Mouse (Mus musculus) hindbrain, embryonic 13.5 days (tissue): ENCODE results near the gene Cd200r1. TPM values are rescaled to one million over a fixed set of nuclear protein-coding genes. Genes with fewer than 3 reads are reported as not detected.
"Not testable (repeated sequence)": the region's sequence is repeated elsewhere in the genome, so short reads cannot be mapped to it uniquely, and the experiment has no call there.

ENCODE experiments used
- ATAC-seq: fragments of 200-750 bp; cut with Nextera tagmentation; 2 replicates; pipeline ENCODE4 v1.8.0; 2017; ENCODE audit warnings: moderate TSS enrichment; ENCODE audit not compliant: low FRiP score
- H3K27ac ChIP-seq: fragments of 300-500 bp; sonication (generic); 2 replicates; pipeline ENCODE4 v1.5.1; 2015; ENCODE audit warnings: inconsistent platforms, mild to moderate bottlenecking, moderate library complexity
- H3K27me3 ChIP-seq: fragments of 300-500 bp; sonication (generic); 2 replicates; pipeline ENCODE4 v1.6.1; 2015; ENCODE audit warnings: mild to moderate bottlenecking, inconsistent platforms
- H3K36me3 ChIP-seq: fragments of 300-500 bp; sonication (generic); 2 replicates; pipeline ENCODE4 v1.6.1; 2015; ENCODE audit warnings: mild to moderate bottlenecking, inconsistent platforms
- H3K4me1 ChIP-seq: fragments of 300-500 bp; sonication (generic); replicated peaks from 2 replicates; pipeline ENCODE4 v1.6.1; 2015; ENCODE audit warnings: inconsistent platforms
- H3K4me2 ChIP-seq: fragments of 300-500 bp; sonication (generic); 2 replicates; pipeline ENCODE4 v1.6.1; 2015; ENCODE audit warnings: inconsistent platforms, mild to moderate bottlenecking, moderate library complexity
- H3K4me3 ChIP-seq: fragments of 300-500 bp; sonication (generic); 2 replicates; pipeline ENCODE4 v1.5.1; 2015; ENCODE audit warnings: mild to moderate bottlenecking, inconsistent platforms
- H3K9ac ChIP-seq: fragments of 300-500 bp; sonication (generic); 2 replicates; pipeline ENCODE4 v1.6.1; 2015; ENCODE audit warnings: mild to moderate bottlenecking, inconsistent platforms
- H3K9me3 ChIP-seq: fragments of 300-500 bp; sonication (generic); 2 replicates; pipeline ENCODE4 v1.6.1; 2016; ENCODE audit warnings: inconsistent platforms
- WGBS: fragments of 180-500 bp; shearing (Covaris S2); methylation state at CpG from one replicate; pipeline ENCODE4 v1.1.7; 2015; 5-methylcytosine and 5-hydroxymethylcytosine counted together
- polyA plus RNA-seq: library from polyadenylated mRNA; unstranded; fragments of >200 nt; fragmentation: Nextera tagmentation; extraction: Ambion mirVana; gene quantifications from 2 replicates; pipeline ENCODE4 v1.2.1, GENCODE M21; 2015

Cd200r1 gene
- polyA plus RNA-seq, 1 experiment from 2014 or later, result 0.87 TPM

DNA sequence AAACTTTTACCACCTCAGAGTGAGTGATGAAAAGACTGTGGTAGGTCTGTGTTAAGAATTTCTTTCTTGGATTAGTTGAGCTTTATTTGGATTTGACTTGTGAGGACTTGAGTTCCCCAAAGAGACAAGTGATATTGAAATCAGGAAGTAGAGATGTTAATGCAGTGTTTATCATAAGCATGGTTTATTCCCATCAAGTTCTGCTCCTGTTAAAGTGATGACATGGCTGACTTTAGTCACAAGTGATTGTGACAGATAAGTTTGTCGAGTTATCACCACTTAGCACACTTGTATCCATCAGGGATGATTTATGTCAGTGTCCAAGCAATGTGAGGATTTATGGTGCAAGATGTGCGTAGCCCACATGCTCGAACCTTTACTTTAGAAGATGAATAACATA, 66.8 kb downstream of the Cd200r1 start:
- H3K9ac ChIP-seq, result no peak overlapping the region
- no peaks in the 10 kb centered on the region for H3K27me3 ChIP-seq
- whole genome bisulfite sequencing, result 83% methylated on average over 3 of the region's 3 CpGs
- no peak overlapping the region for H3K27ac ChIP-seq
- no peak for ATAC-seq
- H3K4me2 ChIP-seq, result no peak overlapping the region
- no peaks in the 10 kb centered on the region for H3K4me1 ChIP-seq
- no peaks in the 10 kb centered on the region for H3K9me3 ChIP-seq
- no peaks in the 10 kb centered on the region for H3K36me3 ChIP-seq
- H3K4me3 ChIP-seq, result no peak overlapping the region

DNA sequence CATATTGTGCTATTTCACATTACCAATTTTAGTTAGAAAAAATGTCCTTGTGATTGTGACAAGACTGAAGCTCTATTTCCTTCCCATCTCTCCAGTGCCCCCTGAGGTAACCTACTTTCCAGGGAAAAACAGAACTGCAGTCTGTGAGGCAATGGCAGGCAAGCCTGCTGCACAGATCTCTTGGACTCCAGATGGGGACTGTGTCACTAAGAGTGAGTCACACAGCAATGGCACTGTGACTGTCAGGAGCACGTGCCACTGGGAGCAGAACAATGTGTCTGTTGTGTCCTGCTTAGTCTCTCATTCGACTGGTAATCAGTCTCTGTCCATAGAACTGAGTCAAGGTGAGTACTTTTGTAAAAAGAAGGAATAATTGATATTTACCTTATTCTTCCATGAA, 67.7 kb downstream of the Cd200r1 start:
- H3K27me3 ChIP-seq, ATAC-seq, H3K9me3 ChIP-seq, H3K27ac ChIP-seq, H3K36me3 ChIP-seq, H3K4me3 ChIP-seq, H3K9ac ChIP-seq, H3K4me1 ChIP-seq, H3K4me2 ChIP-seq: not testable (repeated sequence)
- 38% methylated on average over 2 of the region's 2 CpGs for WGBS

Other genes with a start within 250 kb of the Cd200r1 start
- gene Boc, start 206.8 kb upstream of the Cd200r1 start, polyA plus RNA-seq, result 14.0 and 17.2 TPM in 2 replicates
- 4.9 and 5.0 TPM in 2 replicates for gene Nepro, start 41.4 kb upstream of the Cd200r1 start, polyA plus RNA-seq
- gene Gtpbp8, start 19.4 kb upstream of the Cd200r1 start, polyA plus RNA-seq, result 37.8 and 40.2 TPM in 2 replicates
- not detected in 2 replicates for gene Cd200r4, start 46.0 kb downstream of the Cd200r1 start, polyA plus RNA-seq
- not detected in 2 replicates for gene Cd200r2, start 101.4 kb downstream of the Cd200r1 start, polyA plus RNA-seq
- gene Cd200r3, start 177.9 kb downstream of the Cd200r1 start, polyA plus RNA-seq, result not detected in 2 replicates